Mouse (Mus musculus) cerebellum, postnatal 36 days (tissue): ENCODE measurements around the gene Crk.

Source experiments
- DNase-seq, 2 experiments: peaks; one replicate each; pipeline ENCODE4 v3.0.0; 2021 to 2022; ENCODE audit warnings: mixed read lengths in 2 of 2

The Crk gene

GRCm38 (mm10) chr11:75740204-75740603 lies 61.1 kb downstream of the Crk start:
- no peak for DNase-seq

GRCm38 (mm10) chr11:75741615-75742014 lies 62.6 kb downstream of the Crk start:
- no peak for DNase-seq

- DNase-seq = no peak
Observed at GRCm38 (mm10) chr11:75744761-75745160, 65.7 kb downstream of the Crk start.

- peak; percentile 28 to 35 for DNase-seq
Observed at GRCm38 (mm10) chr11:75750537-75750936, 71.5 kb downstream of the Crk start.

- DNase-seq = no peak
Observed at GRCm38 (mm10) chr11:75751082-75751481, 72.0 kb downstream of the Crk start.
